Mouse (Mus musculus): ENCODE results near the gene Adra1d. TPM values are rescaled to one million over a fixed set of nuclear protein-coding genes. Genes with fewer than 3 reads are reported as not detected.

Adra1d gene
- polyA plus RNA-seq (2012; rRNA removed): 0.28 and 0.32 TPM in 2 replicates

DNA sequence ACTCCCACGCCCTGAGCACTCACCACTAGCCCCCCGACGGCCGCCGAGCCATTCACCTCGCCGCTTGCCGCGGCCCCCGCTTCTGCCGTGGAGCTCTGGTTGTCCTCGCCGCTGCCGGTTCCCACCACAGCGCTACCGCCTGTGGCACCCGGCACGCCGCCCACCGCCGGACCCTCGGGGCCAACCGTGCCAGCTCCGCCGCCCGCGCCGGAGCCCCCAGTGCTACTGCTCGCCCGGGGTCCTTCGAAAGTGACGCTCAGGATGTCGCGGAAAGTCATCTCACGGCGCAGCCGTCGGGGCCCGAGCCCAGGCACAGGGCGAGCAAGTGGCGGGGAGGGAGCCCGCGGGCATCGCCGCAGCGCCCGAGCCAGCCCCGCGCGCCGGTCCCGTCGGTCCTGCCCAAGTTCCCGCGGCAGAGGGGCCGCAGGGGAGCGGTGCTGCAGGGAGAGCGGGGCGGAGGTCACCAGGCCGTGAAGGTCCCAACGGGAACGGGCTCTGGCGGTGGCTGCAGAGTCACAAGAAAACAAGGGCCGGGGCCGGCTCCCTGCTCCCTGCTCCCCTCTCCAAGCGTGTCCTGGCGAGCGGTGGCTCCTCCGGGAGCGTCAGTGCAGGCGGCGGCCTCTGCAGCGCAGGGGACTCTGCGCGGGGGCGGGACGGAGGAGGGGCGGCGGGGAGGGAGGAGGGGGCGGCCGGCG lies at the start of gene Adra1d:
Adra1d (minus strand) TSS at position 393 of the 695 bp plus-strand sequence.

Other genes starting within 250 kb of the Adra1d start
- gene Rnf24, start 209.4 kb downstream of the Adra1d start, polyA plus RNA-seq (2012; rRNA removed): 1.4 TPM in 2 replicates
- gene Smox, start 70.8 kb downstream of the Adra1d start, polyA plus RNA-seq (2012; rRNA removed): 38.0 and 40.4 TPM in 2 replicates

Data from liver, embryonic 18 days (tissue).